Mouse (Mus musculus): ENCODE measurements around the gene Ilf3.

DNA sequence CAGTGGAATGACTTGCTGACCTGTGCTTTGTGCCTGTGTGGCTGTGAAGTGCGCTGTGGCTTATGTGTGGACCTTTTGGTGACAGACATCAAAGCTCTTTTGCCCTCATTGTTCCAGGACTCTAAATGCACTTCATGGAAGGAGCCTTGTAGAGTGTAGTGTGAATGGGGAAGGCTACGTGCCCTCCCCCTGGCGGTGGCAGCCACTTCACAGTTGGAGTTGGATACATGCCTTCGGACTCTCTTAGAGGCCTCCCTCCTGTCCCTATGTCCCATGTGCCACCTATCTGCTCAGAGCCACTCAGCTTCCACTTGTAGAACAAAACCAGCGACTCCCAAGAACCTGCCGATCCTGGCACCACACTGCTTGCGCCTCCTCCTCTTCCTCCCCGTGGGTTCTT, 66.1 kb downstream of the Ilf3 start:
- TF ChIP-seq POLR2A (IDR thresholded peaks at IDR 0.05; ENCODE audit: extremely low read depth, insufficient read depth, low read length): no peak
- no peak for TF ChIP-seq CTCF (IDR thresholded peaks at IDR 0.05; ENCODE audit: extremely low read depth, insufficient read depth, low read length)
